Mouse (Mus musculus) cerebellum, postnatal 14 days (tissue): Measurements from ENCODE around the gene Acot13.
A peak's percentile ranks its signal among the peaks of the same experiment; 100 is the strongest.
"Not testable (repeated sequence)": the region's sequence is repeated elsewhere in the genome, so short reads cannot be mapped to it uniquely, and the experiment has no call there.

Experiments
- DNase-seq, 2 experiments: peaks; one replicate each; pipeline ENCODE4 v3.0.0; 2021; ENCODE audit warnings: mixed read lengths in 2 of 2

Gene Acot13

GRCm38 (mm10) chr13:24778706-24779380 lies 52.5 kb downstream of the Acot13 start:
- no peak for DNase-seq

GRCm38 (mm10) chr13:24778026-24778425 lies 53.3 kb downstream of the Acot13 start:
- DNase-seq, result no peak

DNA sequence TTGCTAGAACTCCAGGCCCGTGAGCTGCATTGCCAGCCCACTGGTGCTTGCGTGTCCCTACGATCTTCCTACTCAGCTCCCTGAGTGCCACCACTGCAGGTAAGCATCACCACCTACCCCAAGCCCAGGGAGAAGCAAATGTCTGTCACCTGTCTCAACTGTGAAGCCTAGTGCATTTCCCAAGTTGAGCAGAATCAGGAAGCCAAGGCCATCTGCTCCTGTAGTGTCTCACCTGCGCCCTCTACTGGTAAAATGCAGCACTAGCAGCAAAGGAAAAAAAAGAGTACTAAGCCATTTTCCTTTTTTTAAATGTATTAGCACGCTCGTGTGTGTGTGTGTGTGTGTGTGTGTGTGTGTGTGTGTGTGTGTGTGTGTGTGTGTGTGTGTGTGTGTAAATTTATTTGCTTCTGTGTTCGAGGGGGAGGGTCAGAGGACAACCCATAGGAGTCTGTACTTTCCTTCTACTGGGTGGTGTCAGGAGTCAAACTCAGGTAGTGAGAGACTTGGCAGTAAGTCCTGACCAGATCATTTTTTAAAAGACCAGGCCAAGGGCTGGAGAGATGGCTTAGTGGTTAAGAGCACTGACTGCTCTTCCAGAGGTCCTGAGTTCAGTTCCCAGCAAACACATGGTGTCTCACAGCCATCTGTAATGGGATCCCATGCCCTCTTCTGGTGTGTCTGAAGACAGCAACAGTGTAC lies 55.0 kb downstream of the Acot13 start:
- DNase-seq, result peak; percentile 65 to 75

GRCm38 (mm10) chr13:24771482-24771881 lies 59.9 kb downstream of the Acot13 start:
- not testable (repeated sequence) for DNase-seq
